Mouse (Mus musculus) liver, postnatal 0 days (tissue): ENCODE measurements around the gene Tdrkh.

ENCODE experiments used
- CTCF ChIP-seq: sonication (generic); IDR thresholded peaks from 2 replicates; pipeline ENCODE4 v1.5.1; 2016; ENCODE audit warnings: antibody characterized with exemption, low read depth
- EP300 ChIP-seq: IDR thresholded peaks from 2 replicates; pipeline ENCODE4 v1.6.1; 2016; ENCODE audit warnings: antibody characterized with exemption, low read depth, mild to moderate bottlenecking

GRCm38 (mm10) chr3:94379831-94380510 lies 33.1 kb upstream of the Tdrkh start:
- TF ChIP-seq EP300 (no peak), CTCF (no peak)
